Mouse (Mus musculus) adrenal gland, postnatal 25 days (tissue): ENCODE results near the gene Vwc2. TPM values are rescaled to one million over a fixed set of nuclear protein-coding genes. Genes with fewer than 3 reads are reported as not detected.

Source experiments
- DNase-seq: peaks from one replicate; pipeline ENCODE4 v3.0.0; 2021; ENCODE audit warnings: mixed read lengths
- total RNA-seq: library from RNA; stranded (reverse); gene quantifications from 2 replicates; pipeline ENCODE4 v1.2.3, GENCODE M21; 2021

The Vwc2 gene
- total RNA-seq, 1 experiment from 2014 or later = 0.15 TPM

DNA sequence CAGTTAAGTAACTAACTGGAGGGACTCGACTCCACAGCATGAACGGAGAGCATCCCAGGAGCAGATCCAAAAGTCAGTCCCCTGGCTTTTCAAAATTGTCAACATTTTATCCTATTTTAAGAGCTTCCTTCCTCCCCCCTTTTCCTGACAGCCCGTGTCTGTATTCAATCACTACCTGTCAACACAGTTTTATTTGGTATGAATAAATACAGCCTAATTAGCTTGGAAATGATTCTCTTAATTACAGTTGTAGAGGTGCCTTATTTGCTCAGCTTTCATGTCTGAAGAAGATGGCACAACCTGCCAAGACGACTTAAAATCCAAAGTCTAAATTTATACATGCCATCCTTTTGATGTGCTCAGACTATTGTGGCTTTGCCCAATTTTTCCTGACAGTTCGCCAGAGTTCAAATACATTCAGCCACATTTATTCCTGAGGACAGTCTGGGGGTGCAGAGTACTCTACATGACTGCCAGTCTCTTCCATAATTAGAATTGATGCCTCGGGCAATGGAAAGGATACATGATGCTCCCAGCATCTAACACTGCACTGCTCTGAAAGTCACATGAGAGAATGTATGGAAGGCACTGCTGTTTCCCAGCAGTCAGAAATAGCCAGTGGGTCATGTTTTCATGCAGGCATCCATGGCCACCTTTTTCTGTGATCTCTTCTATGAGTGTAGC, 128.8 kb downstream of the Vwc2 start:
- DNase-seq = no peak

DNA sequence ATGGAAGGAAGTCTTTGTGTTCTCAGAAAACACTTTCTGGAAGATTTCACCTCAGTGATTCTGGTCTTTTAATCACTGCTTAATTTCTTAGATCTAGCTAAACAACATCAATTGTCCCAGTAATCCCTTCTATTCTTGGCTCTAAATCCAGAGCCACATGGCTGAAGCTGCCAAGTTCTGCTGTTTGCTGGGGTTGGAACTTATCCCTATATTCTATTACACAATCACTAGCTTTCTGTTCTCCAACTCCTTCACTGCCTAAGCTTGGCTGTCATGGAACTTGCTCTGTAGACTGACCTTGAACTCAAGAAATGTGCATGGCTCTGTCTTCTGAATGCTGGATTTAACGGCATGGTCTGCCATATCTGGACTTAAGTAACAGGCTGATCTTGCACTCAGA, 143.3 kb downstream of the Vwc2 start:
- DNase-seq = no peak

DNA sequence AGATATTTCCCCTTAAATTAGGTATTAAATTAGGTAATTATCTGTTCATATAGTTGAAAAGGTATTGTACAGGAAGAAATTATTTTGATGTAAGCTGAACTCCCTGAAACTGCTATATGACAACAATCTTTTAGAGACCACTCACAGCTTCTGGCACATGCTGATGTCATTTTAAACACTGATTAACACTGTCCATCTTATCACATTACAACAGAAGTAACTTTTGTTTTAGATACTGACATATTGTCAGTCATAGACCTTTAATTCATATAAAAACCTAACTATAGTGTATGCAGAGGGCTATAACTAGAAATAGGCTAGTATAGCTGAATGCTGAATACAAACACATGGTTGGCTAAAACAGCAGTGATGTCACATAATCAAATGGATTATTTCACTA, 166.1 kb downstream of the Vwc2 start:
- no peak for DNase-seq

DNA sequence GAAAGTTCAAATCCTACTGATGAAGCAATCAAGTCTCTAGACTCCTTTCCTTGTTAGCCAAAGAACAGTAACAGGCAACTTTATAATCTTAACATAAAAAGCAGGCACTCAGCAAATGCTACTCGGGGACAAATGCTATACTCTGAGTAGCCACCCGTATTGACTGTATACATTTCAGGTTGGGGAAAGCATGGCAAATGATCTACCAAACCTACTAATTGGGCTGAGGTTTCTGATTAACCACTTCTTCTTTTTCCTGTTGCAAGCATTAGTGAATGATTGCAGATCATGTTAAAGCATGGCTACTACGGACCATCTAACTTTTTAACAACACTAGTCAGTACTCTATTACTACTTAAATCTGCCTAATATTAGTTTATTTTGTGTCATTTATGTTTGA, 169.5 kb downstream of the Vwc2 start:
- DNase-seq = no peak
